12 mouse cellular contexts compared by ENCODE assay signal in genomic region chr9:102307656-102308055, GRCm38 (mm10). TPM values are rescaled to one million over a fixed set of nuclear protein-coding genes. Genes with fewer than 3 reads are reported as not detected.
DNase-seq lines count a peak whose midpoint lies in the region; ATAC-seq lines count a peak whose summit lies in the region.
"Had no signal": no experiment of that assay in that cellular context is flagged by ENCODE, and none has a peak within 500 bp of the region (broad histone marks: within the 10 kb centered on the region; RNA-seq: fewer than 3 reads in every experiment).

No protein-coding gene starts in this region.

- no peak overlapping the region for H3K4me3 ChIP-seq in forebrain, embryonic 13.5 days
- H3K4me3 ChIP-seq in forebrain, embryonic 11.5 days (ENCODE audit: low read depth, low read length) = no peak overlapping the region
- H3K4me3 ChIP-seq in hindbrain, embryonic 11.5 days (ENCODE audit: low read depth, low read length) = no peak overlapping the region
- no peak overlapping the region for H3K4me3 ChIP-seq in hindbrain, embryonic 14.5 days (replicated peaks; ENCODE audit: low read length)
- no peak overlapping the region for H3K4me3 ChIP-seq in lung, embryonic 16.5 days (ENCODE audit: low read length)
- H3K4me3 ChIP-seq: liver, embryonic 12.5 days had no signal

- 0 out of 2 replicates have a peak, but pooled peaks cover 2% of the 10 kb centered on the region for H3K27me3 ChIP-seq in forebrain, embryonic 13.5 days
- H3K27me3 ChIP-seq in forebrain, embryonic 11.5 days (ENCODE audit: control insufficient read depth, insufficient read depth, low read length) = no peaks in the 10 kb centered on the region
- 0 out of 2 replicates have a peak, but pooled peaks cover 2% of the 10 kb centered on the region for H3K27me3 ChIP-seq in hindbrain, embryonic 11.5 days (ENCODE audit: control insufficient read depth, insufficient read depth, low read length)
- no peaks in the 10 kb centered on the region for H3K27me3 ChIP-seq in hindbrain, embryonic 14.5 days (ENCODE audit: control insufficient read depth, insufficient read depth, low read length)
- no peaks in the 10 kb centered on the region for H3K27me3 ChIP-seq in lung, embryonic 16.5 days (ENCODE audit: control insufficient read depth, insufficient read depth, low read depth, low read length)
- H3K27me3 ChIP-seq: liver, embryonic 12.5 days had no signal

- H3K36me3 ChIP-seq in forebrain, embryonic 13.5 days (ENCODE audit: poor library complexity, severe bottlenecking) = no peaks in the 10 kb centered on the region
- no peaks in the 10 kb centered on the region for H3K36me3 ChIP-seq in forebrain, embryonic 11.5 days (ENCODE audit: control insufficient read depth, insufficient read depth, low read length)
- H3K36me3 ChIP-seq in hindbrain, embryonic 11.5 days (ENCODE audit: control insufficient read depth, insufficient read depth, low read length) = no peaks in the 10 kb centered on the region
- H3K36me3 ChIP-seq in hindbrain, embryonic 14.5 days (replicated peaks; ENCODE audit: control insufficient read depth, insufficient read depth) = no peaks in the 10 kb centered on the region
- no peaks in the 10 kb centered on the region for H3K36me3 ChIP-seq in lung, embryonic 16.5 days (ENCODE audit: control insufficient read depth, insufficient read depth, low read length)
- H3K36me3 ChIP-seq: liver, embryonic 12.5 days had no signal

- H3K27ac ChIP-seq in forebrain, embryonic 13.5 days = peak overlapping the region; percentile 41; the same call in 1 of the 2 replicates
- H3K27ac ChIP-seq in forebrain, embryonic 11.5 days (ENCODE audit: low read depth, low read length) = no peak overlapping the region
- no peak overlapping the region for H3K27ac ChIP-seq in hindbrain, embryonic 11.5 days (ENCODE audit: low read depth, low read length)
- H3K27ac ChIP-seq in hindbrain, embryonic 14.5 days = no peak overlapping the region
- peak overlapping the region; percentile 64 for H3K27ac ChIP-seq in lung, embryonic 16.5 days (ENCODE audit: low read length)
- H3K27ac ChIP-seq: liver, embryonic 12.5 days; macrophage had no signal

- ATAC-seq in forebrain, embryonic 13.5 days = peak; percentile 59
- ATAC-seq in forebrain, embryonic 11.5 days (replicated peaks; ENCODE audit: low FRiP score) = no peak
- ATAC-seq in hindbrain, embryonic 11.5 days (ENCODE audit: low FRiP score) = no peak
- ATAC-seq in hindbrain, embryonic 14.5 days (ENCODE audit: low FRiP score) = no peak
- no peak for ATAC-seq in lung, embryonic 16.5 days (ENCODE audit: low read depth)
- ATAC-seq: inflammation-experienced regulatory T-cells, adult 6 months; liver, embryonic 12.5 days had no signal

- H3K9ac ChIP-seq in forebrain, embryonic 13.5 days = no peak overlapping the region
- H3K9ac ChIP-seq in forebrain, embryonic 11.5 days (ENCODE audit: low read length) = no peak overlapping the region
- no peak overlapping the region for H3K9ac ChIP-seq in hindbrain, embryonic 11.5 days (ENCODE audit: low read depth, low read length)
- no peak overlapping the region for H3K9ac ChIP-seq in hindbrain, embryonic 14.5 days
- no peak overlapping the region for H3K9ac ChIP-seq in lung, embryonic 16.5 days (ENCODE audit: low read length)
- H3K9ac ChIP-seq: liver, embryonic 12.5 days had no signal

- H3K4me2 ChIP-seq in forebrain, embryonic 13.5 days = no peak overlapping the region
- H3K4me2 ChIP-seq in forebrain, embryonic 11.5 days (ENCODE audit: low read depth, low read length, severe bottlenecking) = no peak overlapping the region
- H3K4me2 ChIP-seq in hindbrain, embryonic 11.5 days (replicated peaks; ENCODE audit: low read depth, low read length) = no peak overlapping the region
- H3K4me2 ChIP-seq in hindbrain, embryonic 14.5 days (replicated peaks) = no peak overlapping the region
- no peak overlapping the region for H3K4me2 ChIP-seq in lung, embryonic 16.5 days (ENCODE audit: low read depth, low read length)
- H3K4me2 ChIP-seq: liver, embryonic 12.5 days had no signal

- WGBS in forebrain, embryonic 13.5 days = 27% methylated on average over 4 of the region's 4 CpGs
- WGBS in forebrain, embryonic 11.5 days = 46% methylated on average over 4 of the region's 4 CpGs
- 31% methylated on average over 4 of the region's 4 CpGs for WGBS in hindbrain, embryonic 11.5 days
- 25% methylated on average over 4 of the region's 4 CpGs for WGBS in hindbrain, embryonic 14.5 days
- 57% methylated on average over 4 of the region's 4 CpGs for WGBS in lung, embryonic 16.5 days

- peaks cover 7% of the 10 kb centered on the region; the same call in 1 of the 2 replicates for H3K9me3 ChIP-seq in forebrain, embryonic 13.5 days (replicated peaks)
- no peaks in the 10 kb centered on the region; the same call in 1 of the 2 replicates for H3K9me3 ChIP-seq in forebrain, embryonic 11.5 days (ENCODE audit: control insufficient read depth, low read length)
- H3K9me3 ChIP-seq in hindbrain, embryonic 11.5 days (ENCODE audit: control insufficient read depth, low read length) = no peaks in the 10 kb centered on the region
- H3K9me3 ChIP-seq in hindbrain, embryonic 14.5 days (ENCODE audit: control insufficient read depth, low read length) = 0 out of 2 replicates have a peak, but pooled peaks cover 3% of the 10 kb centered on the region
- H3K9me3 ChIP-seq in lung, embryonic 16.5 days (ENCODE audit: control insufficient read depth, low read length) = no peaks in the 10 kb centered on the region
- H3K9me3 ChIP-seq: liver, embryonic 12.5 days had no signal

- no peak for DNase-seq in forebrain, embryonic 11.5 days (ENCODE audit: low spot score)
- peak; percentile 22 for DNase-seq in hindbrain, embryonic 11.5 days (ENCODE audit: low spot score)
- no peak for DNase-seq in hindbrain, embryonic 14.5 days (ENCODE audit: low spot score)
- DNase-seq in lung, postnatal 14 days = no peak
- DNase-seq in mesoderm, embryonic 11.5 days (ENCODE audit: low read depth, low spot score) = peak; percentile 34
- no peak for DNase-seq in T-cell, adult 2 months (ENCODE audit: low spot score)
- DNase-seq: cerebellum, postnatal 25 days had no signal

- H3K4me1 ChIP-seq in forebrain, embryonic 13.5 days = peaks cover 26% of the 10 kb centered on the region
- H3K4me1 ChIP-seq in forebrain, embryonic 11.5 days (replicated peaks; ENCODE audit: control insufficient read depth, insufficient read depth, low read length) = peaks cover 2% of the 10 kb centered on the region; the same call in 1 of the 2 replicates
- no peaks in the 10 kb centered on the region for H3K4me1 ChIP-seq in hindbrain, embryonic 11.5 days (replicated peaks; ENCODE audit: control insufficient read depth, insufficient read depth, low read length)
- peaks cover 29% of the 10 kb centered on the region for H3K4me1 ChIP-seq in hindbrain, embryonic 14.5 days (replicated peaks; ENCODE audit: control insufficient read depth, insufficient read depth, low read length)
- H3K4me1 ChIP-seq in lung, embryonic 16.5 days (replicated peaks; ENCODE audit: control insufficient read depth, insufficient read depth, low read length) = peaks cover 9% of the 10 kb centered on the region; the same call in 1 of the 2 replicates

RNA-seq across cellular contexts. Expression of gene Ephb1, which starts 46.8 kb away (rescaled TPM):
- 23.0 and 29.4 TPM in 2 replicates for polyA plus RNA-seq in forebrain, embryonic 13.5 days (2015; fragmentation: Nextera tagmentation; extraction: Ambion mirVana)
- 19.8 and 19.9 TPM in 2 replicates for polyA plus RNA-seq in forebrain, embryonic 11.5 days (2014; fragmentation: Nextera tagmentation; extraction: Ambion mirVana)
- 16.5 and 18.3 TPM in 2 replicates for polyA plus RNA-seq in hindbrain, embryonic 11.5 days (2014; fragmentation: Nextera tagmentation; extraction: Ambion mirVana)
- 52.2 TPM in 2 replicates for polyA plus RNA-seq in hindbrain, embryonic 14.5 days (2014; fragmentation: Nextera tagmentation; extraction: Ambion mirVana)
- 1.4 and 1.8 TPM in 2 replicates for polyA plus RNA-seq in lung, embryonic 16.5 days (2015; fragmentation: Nextera tagmentation; extraction: Ambion mirVana)
- polyA plus RNA-seq: inflammation-experienced regulatory T-cells, adult 6 months; macrophage had no signal

Comparison
In these comparisons a context has a peak if more than half of its experiments do, and no peak if none do; other contexts are left out.
1. H3K27ac ChIP-seq: peak in forebrain, embryonic 13.5 days (single experiment) and lung, embryonic 16.5 days (single experiment); none in forebrain, embryonic 11.5 days (single experiment), hindbrain, embryonic 11.5 days (single experiment) and hindbrain, embryonic 14.5 days (single experiment).
2. DNase-seq: peak in hindbrain, embryonic 11.5 days (single experiment) and mesoderm, embryonic 11.5 days (single experiment); none in forebrain, embryonic 11.5 days (single experiment), hindbrain, embryonic 14.5 days (single experiment), lung, postnatal 14 days (single experiment) and T-cell, adult 2 months (single experiment).